Mouse (Mus musculus): ENCODE data around the gene Aspscr1. TPM values are rescaled to one million over a fixed set of nuclear protein-coding genes. Genes with fewer than 3 reads are reported as not detected.

Gene Aspscr1
- total RNA-seq (2022), result 10 to 100 TPM; 32.2 to 39.8 (median 35.2) TPM

DNA sequence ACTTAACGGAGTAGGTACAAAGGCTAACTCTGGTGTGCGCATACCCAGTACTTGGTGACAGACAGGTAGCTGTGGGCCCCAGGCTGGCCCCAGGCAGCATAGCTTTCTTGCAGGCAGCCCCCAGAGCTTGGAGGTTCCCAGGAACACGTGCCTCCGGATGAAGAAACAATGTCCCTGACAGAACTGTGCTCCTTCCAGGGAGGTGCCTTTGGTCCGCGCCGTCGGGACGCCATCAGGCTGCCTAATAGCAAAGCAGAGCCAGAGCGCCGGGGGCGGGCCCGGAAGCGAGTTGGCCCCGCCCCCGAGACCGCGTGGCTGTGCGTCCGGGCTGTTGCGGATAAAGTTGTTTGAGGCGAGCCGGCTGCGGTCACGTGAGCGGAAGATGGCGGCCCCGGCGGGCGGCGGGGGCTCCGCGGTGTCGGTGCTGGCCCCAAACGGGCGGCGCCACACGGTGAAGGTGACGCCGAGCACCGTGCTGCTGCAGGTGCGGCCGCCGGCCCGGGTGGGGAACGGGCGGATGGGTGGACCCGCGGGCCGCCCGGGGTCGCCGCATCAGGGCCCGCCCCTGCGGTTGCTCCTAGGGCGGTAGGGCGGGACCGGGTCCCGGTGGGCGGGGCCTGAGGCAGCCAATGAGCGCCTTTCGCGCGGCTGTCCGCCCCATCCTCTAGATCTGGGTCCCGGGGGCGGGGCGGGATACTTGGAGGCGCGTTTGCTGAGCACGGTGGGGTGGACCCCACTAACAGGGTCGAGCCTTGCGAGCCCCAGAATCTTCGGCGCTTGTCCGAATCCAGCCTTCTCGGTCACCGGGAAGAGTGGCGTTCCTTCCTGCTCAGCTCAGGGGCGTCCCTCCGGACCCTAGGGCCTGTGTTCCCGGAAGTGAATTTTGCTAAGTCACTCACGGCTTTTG lies at the start of gene Aspscr1:
Gene Aspscr1 (plus strand): TSS at position 287 of the 907 bp plus-strand sequence.
- DNase-seq (ENCODE audit: low spot score in 2 of 2), result peak; percentile 94 to 96

DNA sequence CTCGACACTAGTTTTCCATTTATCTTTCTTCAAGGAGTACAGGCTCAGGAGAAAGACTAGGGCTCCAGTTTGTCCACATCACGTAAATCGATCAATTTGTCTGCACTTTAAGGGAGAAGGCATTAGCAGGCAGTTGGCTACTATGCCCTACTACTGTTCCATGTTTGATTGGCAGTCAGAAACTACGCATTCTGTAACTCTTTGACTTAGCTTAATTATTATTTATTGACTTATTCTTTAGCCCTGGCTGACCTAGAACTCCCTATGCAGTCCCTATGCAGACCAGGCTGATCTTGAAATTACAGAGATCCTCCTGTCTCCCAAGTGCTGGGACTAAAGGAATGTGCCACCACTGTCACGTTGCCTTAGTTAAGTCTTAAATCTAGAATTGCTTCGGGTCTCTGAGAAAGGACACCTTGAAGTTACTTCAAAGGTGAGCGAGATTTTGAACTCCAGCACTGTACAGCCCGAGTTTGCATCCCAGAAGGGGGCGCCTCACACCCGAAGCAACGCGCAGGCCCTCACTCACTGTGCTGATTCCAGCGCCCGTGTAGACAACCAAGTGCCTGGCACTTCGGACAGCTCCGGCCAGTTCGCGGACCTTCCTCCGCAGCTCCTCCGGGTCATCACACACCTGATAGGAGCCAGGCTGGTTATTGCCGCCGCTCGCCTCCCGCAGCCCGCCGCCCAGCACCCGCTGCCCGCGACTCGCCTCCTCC lies 48.7 kb upstream of the Aspscr1 start:
- peak in 1 of 2 experiments; percentile 46 for DNase-seq (ENCODE audit: low spot score in 2 of 2)

DNA sequence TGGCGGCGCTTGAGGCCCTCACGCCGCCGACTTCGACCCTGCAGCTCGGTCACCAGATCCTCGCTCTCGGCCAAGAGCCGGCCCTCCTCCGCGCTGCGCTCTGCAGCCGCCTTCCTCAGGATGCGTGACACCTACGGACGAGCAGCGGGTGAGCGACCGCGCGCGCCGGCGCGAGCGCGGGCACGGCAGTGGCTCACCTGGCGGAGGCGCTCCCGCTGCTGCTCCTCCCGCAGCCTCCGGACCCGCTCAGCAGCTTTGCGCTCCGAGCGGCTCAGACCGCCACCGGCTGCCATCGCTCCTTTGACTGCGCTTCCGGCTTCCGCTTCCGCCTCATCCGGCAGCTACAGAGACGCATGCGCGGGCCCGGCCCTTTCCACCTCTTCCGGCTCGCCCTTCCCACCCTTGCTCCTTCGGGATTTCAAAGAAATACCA lies 48.1 kb upstream of the Aspscr1 start:
- peak; percentile 66 to 81 for DNase-seq (ENCODE audit: low spot score in 2 of 2)

DNA sequence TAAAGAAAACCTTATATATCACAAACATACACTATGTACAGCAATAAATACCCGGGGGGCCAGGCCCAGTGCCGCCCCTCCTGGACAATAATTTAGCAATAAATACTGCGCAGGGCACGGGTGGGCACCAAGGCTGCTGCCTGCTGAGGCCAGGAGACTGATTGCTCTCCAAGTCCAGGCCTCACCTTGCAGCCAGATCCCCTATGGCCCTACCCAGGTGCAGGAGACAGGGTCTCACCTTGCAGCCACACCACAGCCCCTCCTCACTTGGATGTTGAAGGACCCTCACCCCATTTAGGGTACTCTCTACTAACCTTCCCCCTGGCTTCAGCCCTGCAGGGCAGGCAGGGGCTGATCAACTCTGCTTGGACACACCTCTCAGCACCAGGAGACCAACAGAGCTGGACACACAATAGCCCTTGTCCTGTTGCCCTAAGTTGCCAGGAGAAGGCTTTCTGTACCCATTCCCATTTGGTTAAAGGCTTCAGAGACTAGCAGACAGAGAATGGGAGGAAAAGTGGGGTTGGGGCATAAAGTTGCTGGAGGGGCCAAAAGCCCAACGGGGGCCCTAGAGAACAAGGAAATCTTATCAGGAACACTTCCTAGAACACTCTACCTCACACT lies 47.5 kb upstream of the Aspscr1 start, which contains the start of gene Sirt7:
Gene Sirt7 (minus strand): TSS at position 89 of the 624 bp plus-strand sequence.
- no peak for DNase-seq (ENCODE audit: low spot score in 2 of 2)

DNA sequence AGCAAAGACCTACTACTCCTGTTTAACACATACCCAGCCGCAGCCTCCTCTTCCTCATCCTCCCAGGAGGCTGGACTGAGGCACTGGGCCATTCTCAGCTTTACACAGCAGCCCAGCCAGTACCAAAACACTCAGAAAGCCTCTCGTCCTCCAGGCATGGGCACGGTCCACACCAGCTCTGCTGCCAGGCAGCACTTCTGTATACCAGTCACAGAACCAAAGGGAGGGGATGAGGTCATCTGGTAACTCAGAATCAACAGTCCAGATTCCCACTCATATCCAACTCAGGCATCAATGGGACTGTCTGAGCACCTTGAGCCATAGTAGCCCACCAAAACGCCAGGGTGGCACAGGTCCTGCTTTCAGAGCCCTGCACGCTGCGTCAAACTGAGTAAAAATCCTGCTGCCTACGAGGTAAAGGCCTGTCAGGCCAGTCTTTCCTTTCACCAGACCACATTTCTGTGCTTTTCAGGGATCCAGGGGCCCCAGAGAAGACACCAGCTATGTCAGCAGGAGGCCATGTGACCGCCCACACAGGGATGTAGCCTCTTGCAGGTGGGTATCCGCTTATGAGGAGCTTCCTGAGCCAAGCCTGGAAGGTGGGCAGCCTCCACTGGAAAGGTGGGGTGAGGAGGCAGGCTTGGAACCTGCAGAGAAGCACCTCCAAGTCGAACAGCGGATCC lies 45.8 kb upstream of the Aspscr1 start:
- DNase-seq (ENCODE audit: low spot score in 2 of 2), result no peak

DNA sequence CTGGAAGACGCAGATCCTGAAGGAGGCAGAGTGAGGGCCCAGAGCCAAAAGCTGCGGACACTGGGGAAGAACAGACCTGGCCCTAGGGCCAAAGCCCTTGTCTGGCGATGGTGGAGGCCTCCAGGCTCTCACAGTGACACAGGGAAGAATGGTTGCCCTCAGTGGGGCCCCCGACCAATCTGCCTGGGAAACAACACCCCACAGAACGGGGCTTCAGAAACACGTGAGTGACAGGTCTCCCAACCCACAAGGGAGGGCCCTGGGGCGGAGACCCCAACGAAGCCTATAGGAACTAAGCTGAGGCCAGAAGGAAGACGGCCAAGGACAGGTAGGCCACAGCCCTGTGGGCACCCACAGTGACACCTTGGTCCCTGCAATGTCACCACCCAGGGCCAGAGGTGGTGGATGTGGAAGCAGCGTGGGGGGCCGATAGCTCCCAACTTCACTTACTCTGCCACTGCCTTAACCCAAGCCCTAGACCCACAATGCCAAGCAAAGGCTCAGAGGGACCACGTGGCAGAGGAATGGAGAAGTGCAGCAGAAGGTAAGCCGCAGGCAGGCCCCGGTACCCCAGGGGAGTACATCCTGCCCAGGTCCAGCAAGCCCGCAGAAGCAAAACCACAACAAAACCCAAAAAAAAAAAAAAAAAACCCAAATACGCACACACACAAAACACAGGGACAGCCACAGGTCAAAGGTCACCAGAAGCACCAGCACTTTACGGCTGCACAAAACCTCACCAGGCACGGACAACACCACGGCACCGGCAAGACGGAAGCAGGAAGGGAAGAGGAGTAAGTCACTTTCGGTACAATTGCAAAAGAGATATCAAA lies 45.1 kb upstream of the Aspscr1 start:
- DNase-seq (ENCODE audit: low spot score in 2 of 2), result no peak

DNA sequence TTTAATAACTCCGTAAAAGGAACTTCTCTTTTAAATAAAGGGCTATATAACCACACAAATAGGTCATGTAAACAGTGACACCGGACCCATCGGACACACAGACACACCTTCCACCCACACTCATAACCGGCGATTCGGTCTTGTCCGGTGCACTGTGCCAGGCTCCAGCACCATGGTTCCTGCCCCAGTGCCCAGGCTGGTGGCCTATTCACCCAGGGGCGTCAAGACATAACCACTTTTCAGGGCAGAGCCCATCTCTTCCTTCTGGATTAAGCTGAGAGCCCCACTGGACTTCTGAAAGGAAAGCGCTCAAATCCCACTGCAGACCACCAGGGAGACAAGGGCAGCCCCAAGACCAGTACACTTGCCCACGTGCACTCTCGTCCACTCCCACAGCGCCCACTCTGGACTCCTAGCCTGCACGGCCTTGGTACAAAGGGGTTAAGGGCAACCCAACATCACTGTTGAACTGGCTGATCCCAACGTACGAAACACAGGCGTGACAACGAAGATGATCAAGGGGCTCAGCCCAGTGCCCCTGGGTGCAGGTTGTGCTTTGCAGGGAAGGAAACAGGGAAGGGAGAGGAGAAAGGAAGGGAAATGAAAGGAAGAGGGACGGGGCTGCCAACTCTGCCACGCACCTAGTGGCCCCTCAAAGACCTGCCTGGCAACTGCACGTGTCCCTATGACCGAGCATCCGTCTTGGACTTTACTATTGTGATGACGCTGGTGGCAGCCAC lies 44.0 kb upstream of the Aspscr1 start:
- no peak for DNase-seq (ENCODE audit: low spot score in 2 of 2)

DNA sequence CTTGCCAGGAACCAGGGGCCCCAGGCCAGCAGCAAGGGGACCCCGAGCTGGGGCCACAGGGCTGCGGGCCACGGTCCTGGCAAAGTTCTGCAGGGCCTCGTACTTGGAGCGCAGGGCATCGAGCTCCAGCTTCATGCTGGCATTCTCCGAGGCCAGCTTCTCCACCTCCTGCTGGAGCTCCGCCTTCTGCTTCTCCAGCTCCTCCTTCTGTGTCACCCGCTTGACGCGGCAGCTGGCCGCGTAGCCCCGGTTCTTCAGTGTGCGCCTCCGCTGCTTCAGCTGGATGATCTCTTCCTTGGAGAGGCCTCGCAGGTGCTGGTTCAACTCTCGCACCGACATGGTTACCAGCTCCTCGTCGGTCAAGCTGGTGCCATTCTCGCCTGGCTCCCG lies 43.4 kb upstream of the Aspscr1 start:
- DNase-seq (ENCODE audit: low spot score in 2 of 2), result peak in 1 of 2 experiments; percentile 54

DNA sequence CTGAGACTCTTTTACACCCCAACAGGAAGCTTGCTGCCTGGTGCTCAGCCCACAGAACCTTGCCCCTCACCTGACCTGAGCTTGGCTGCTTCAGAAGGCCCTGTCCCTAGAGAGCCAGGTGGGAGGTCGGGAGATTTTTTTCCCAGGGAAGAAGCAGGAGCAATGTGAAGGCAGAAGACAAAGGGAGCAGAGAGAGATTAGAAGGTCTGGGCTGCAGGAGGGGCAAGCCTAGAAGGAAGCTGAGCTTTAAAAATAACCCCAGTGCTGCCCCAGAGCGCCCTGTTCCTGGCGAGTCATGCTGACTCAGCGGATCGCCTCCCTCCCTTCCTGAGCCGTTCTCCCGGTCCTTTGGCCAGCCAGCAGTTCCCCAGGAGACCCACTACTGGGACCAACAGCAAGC lies 42.9 kb upstream of the Aspscr1 start:
- peak; percentile 57 to 71 for DNase-seq (ENCODE audit: low spot score in 2 of 2)

DNA sequence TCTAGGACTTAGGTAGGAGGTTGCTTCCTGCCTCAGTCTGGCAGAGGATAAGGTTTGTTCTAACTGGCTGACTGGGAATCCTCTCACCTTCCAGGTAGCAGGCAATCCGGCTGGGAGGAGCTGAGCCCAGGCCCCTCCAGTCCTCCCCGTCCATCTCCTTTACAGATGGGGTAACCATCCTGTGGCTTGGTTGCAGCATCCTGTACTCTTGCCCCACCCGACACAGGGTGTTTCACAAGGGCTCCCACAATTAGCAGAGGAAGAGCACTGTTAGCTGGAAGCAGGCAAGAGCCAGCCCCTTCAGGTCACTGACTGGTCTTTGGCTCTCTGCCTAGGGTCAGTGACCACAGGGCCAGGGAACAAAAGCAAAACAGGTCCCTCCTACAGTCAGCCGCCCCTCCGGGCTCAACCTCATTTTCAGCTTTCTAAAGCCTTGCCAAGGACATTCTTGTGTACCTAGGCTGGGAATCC lies 42.3 kb upstream of the Aspscr1 start:
- DNase-seq (ENCODE audit: low spot score in 2 of 2), result no peak

DNA sequence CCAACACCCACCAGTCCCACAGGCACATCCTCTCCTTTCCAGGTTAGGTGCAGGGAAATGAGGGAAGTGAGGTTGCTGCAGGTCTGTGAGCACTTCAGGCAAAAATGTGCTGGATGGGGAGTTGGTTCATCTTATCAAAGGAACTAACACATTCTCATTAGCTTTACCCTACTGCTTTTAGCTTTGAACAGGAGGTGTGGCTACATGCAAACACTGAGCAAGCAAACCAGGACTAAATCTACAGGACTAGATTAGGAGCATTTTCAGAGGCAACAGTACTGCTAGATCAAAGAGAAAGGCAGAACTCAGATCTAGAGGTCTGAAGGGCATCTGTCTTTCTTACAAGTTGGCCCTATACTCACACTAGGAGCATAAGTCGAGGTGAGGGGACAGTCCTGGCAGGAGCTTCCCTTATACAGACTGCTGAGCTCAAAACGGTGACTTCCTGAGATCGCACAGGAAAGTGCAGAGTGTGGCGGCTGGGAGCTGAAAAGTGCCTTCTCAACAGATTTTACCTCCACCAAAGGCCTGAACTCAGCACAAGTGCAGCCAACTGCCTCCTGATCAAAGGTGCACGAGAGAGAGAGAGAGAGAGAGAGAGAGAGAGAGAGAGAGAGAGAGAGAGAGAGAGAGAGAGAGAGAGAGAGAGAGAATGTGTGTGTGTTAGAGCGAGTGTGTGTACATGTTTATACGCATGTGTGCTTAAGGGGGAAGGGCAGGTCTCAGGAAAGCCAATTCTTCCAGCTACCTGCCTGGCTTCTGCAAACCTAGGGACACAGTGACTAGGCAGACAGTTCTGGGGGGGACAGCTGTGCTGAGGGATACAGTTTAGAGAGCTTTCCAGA lies 41.7 kb upstream of the Aspscr1 start:
- no peak for DNase-seq (ENCODE audit: low spot score in 2 of 2)

DNA sequence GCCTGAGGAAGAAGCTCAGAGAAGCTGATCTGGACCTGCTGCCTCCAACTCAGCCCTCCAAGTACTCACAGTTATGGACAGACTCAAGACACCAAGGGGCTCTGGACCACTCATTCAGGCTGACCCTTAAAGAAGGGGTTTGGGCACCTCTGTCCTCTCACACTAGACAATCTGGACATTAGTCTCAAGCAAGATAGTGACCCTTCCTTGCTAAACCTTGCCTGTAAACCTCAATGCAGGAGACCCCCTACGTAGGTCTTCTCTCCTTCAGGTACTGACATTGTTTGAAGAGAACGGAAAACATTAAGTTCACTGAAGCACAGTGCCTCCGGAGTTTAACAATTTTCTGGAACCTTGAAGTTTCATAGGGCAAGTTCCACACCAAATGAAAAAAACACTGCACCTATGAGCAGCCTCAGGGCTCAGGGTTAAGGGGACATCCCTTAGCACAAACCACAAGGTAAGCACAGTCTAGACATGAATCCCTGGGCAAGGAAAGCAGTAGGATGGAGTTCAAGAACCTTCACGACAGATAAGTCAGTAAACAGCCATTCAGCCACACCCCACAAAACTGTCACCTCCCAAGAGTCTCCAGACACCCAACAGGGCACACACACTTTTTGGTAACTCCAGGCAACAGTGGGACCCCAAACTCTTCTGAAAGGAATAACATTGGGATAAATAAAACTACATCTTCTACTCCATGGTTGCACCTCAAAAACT lies 40.9 kb upstream of the Aspscr1 start:
- DNase-seq (ENCODE audit: low spot score in 2 of 2), result no peak

DNA sequence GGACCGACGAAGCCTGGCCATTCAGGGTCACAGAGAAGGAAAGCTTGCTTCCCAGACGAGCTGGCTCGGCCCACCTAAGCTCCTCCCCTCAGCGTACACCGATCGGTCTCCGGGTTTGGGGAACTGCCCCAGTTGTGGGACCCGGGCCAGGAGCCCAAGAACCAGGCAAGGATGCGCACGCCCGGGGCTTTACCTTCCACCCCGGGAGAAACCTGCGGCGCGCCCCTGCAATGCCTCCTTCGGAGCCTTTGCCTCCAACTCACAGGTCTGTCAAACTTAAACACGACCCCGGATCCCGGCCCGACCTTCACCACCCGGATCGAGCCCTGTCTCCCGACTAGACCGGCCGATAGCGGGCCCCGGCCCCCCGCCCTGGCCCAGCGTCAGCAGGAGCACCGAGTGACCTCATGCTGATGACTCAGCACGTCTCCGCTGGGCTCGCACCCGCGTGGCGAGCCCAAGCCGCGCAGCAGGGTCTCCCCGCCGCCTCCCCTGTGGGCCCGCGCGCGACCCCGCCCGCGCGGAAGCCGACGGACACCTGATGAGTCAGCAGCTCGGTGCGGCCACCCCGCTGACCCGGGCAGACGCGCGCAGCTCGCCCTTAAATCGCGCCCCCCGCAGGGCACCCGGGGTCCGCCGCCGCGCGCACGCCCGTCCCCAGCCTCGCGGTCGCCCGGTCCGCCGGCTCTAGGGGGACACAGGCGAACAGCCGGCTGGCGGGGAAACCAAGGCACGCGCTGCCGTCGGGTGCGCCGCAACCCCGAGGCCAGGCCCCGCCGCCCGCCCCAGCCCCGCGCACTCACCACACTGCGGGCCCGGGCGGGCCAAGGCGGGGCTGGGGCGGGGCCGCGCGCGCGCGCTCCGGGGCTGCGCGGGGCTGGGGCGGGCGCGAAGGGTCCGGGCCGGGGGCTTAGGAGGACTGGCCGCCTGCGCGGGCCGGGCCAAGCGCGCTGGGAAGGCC lies 39.9 kb upstream of the Aspscr1 start:
- DNase-seq (ENCODE audit: low spot score in 2 of 2), result peak; percentile 67 to 78

DNA sequence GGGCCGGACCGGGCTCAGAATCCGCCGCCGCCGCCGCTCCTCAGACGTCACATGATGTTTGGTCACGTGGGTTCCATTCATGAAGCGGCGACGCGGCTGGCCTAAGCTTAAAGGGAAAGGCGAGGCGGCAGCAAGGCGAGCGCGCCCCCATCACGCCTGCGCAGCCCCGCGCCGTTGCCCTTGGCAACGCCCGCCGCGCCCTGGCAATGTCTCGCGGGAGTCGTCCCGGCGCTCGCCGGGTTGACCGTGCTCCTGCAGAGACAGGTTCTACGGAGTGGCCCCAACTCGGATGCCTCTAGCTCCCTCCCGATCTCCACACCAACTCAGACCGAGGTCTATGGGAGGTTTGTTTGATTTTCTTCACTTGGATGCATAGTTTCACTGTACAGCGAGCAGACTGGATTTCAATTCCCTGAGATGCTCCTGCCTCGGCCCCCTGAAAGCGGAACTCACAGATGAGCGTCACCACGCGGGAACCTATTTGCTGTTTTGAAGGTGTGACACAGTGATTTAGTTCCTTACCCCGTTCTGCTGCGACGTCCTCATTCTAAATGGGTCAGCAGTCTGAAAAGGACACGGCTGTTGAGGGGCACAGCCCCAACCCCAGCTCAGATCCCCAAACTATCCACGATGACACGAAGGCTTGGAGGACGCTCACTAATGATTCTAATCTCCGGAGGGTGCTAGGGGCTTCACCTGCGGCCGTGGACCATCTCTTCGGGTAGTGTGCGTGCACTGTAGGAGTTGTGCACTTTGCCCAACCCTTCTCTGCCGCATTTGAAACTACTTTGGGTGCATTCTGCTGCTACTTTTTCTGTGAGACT lies 39.0 kb upstream of the Aspscr1 start, which contains the start of gene Mafg:
Gene Mafg (minus strand): TSS at position 81 of the 824 bp plus-strand sequence.
- peak; percentile 87 to 94 for DNase-seq (ENCODE audit: low spot score in 2 of 2)

DNA sequence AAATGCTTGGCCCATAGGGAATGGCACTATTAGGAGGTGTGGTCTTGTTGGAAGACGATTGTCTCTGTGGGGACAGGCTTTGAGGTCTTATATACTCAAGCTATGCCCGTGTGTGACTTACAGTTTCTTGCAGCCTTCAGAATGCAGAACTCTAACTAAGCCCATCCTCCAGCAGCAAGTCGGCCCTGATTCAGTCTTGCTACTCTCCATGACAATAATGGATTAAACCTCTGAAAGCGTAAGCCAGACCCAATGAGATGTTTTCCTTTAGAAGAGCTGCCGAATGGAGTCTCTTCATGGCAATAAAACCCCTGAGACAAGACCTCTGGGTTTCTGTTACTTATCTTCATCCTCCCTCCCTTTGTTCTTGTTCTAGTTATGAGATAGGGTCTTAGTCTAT lies 38.0 kb upstream of the Aspscr1 start:
- DNase-seq (ENCODE audit: low spot score in 2 of 2), result no peak

DNA sequence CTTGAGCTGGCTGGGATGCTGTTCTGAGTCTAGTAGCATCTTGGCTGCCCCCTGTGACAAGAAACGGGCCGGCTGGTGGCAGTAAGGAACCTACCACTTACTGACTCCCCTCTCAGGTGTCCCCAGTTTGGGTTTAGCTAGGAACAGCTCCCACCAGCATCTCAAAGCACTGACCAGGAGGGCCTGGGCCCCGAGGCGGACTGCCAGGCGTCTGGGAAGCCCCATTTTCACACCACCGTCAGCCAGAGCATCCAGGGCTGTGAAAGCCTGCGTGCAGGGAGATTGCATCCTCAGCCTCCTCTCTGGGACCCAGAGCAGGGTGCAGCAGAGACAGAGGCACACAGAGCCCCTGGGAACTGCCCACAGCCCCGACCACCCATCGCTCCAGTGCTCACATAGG lies 31.5 kb upstream of the Aspscr1 start:
- no peak for DNase-seq (ENCODE audit: low spot score in 2 of 2)
